Mouse (Mus musculus): Measurements from ENCODE around the gene Rab17. TPM values are rescaled to one million over a fixed set of nuclear protein-coding genes. Genes with fewer than 3 reads are reported as not detected.

The Rab17 gene
- polyA plus RNA-seq, 1 experiment from 2014 or later, result 0.94 TPM

DNA sequence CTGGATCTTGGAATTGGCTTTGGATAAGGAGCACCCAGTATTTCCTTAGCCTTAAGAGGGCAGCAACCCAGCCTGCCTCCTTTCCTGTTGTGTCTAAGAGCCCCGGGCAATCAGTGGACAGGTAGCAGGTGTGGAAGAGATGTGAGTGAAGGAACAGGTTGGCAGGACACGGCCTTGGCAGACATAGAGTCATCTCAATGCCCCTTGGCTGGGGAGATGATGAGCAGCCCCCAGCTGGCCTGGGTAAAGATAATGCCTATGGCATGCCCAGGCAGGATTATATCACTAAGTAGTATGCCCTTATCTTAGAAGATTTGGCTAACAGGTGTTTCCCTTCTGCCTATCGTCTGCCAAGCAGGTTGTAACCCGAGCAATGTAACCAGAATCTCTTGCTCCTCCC is 27.7 kb upstream of the Rab17 start:
- no peak for DNase-seq (ENCODE audit: low spot score)

DNA sequence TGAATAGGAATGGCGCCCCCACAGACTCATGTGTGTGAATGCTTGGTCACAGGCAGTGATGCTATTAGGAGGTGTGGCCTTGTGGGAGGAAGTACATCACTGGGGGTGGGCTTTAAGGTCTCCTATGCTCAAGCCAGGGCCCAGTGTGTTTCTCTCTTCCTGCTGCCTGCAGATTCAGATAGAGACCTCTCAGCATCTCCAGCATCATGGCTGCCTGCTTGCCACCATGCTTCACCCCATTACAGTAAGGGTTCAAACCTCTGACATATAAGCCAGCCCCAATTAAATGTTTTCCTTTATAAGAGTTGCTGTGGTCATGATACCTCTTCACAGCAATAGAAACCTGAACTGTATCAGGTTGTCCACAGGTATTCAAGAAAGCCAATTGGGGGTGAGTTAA is 26.5 kb upstream of the Rab17 start:
- no peak for DNase-seq (ENCODE audit: low spot score)

DNA sequence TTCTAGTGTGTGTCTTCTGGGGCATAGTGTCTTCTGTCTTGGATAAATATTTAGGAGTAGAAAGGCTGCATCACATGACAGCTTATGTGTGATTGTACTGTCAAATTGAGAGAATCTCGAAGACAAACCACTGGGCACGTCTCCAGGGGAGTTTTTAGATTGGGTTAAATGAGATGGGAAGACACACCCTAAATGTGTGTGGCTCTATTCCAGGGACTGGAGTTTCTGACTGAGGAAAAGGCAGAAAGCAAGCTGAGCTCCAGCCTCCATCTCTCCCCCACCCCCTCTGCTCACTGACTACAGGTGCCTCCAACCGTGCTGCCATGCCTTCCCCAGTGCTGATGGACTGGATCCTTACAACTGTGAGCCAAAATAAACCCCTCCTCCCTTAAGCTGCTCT is 11.9 kb upstream of the Rab17 start:
- DNase-seq (ENCODE audit: low spot score), result no peak

DNA sequence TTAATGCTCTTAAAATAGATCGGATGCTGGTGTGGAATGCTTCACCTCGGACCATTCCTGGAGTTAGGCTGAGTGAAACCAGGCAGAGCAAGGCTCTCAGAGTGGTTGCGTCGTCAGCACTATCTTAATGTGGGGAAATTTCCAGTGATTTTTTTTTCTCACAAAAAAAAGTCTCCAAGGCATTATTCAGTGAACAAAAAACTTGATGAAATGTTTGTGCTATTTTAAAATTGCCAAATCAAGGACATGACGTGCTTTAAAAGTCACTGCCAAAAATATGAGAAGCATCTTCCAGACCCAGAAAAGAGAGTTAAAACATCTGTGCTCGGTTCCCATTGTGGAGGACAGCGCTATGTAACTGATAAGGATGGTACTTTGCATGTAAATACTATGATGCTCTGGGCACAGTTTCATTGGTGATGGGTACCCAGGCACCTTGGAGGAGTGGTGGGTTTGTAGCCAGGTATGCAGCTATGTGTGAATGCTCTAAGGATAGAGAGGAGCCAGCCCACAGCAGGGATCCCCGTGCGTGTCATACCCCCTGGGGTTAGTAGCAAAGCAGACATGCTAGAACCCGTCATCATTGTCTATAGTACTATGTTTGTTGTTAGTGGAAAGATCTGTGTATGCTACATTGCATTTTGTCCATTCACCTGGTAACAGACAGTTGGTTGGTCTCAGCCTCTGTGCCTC is 11.3 kb upstream of the Rab17 start:
- no peak for DNase-seq (ENCODE audit: low spot score)

DNA sequence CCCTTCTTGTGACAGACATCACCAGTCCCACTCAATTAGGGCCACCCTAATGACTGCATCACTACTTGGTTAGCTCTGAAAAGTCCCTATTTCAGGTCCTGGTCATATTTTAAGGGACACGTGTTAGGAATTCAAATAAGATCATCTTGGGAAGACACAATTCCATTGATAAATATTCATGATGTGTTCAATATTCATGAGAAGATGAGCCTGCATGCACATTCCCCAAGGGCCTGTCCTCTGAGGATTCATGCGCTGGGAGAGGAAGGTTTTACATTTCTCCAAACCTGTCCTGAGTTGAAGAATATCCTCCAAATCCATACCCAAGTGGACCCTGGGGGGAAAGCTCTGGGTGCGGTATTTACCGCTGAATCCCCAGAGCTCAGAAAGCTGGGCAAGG is 6.5 kb upstream of the Rab17 start:
- DNase-seq (ENCODE audit: low spot score), result no peak

DNA sequence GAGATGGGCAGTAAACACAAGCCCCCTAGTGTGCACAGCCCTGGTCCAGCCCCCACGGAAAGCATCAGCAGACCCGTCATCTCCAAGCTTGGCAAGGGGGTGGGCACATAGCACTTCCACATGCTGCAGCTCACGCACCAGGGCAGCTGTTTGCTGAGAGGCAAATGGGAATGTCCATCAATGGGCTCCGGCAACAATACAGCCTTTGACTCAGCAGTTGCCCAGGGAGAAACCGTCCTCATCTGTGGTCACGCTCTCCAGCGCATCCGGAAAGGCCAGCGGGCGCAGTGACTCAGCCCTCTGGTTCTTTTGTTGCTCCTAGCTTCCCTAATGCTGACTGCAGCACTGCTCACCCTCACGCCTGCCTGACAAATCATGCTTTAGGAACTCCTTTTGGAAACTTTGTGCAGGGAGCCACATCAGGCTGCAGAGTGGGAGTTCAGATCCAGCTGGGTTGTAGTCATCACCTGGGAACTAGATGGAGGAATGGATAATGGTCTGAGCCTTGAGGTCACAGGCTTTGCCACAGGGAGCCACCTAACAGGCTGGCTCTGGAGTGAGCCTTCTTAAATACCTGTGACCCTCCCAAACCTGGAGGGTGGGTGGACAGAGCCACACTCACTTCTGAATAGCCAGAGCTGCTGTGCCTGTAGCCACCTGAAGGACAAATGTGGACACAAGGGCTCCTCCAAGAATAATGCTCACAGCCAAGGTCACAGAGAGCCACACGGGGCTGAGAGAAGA is 5.6 kb upstream of the Rab17 start:
- no peak for DNase-seq (ENCODE audit: low spot score)

DNA sequence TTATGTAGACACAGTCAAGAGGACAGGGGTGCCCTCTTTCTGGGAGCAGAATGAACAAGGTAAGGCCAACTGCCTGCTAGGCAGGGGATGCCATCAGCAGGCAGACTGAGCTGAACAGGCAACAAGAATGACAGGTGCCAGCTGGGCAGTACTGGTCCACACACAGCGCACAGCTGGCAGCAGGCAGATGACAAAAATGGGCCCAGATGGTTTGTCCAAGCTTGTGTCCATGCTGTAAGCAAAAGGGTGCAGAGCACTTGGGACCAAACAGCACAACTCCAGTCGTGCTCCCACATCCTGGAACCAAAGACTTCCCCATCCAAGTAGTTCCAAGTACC is 4.1 kb upstream of the Rab17 start:
- DNase-seq (ENCODE audit: low spot score), result no peak

DNA sequence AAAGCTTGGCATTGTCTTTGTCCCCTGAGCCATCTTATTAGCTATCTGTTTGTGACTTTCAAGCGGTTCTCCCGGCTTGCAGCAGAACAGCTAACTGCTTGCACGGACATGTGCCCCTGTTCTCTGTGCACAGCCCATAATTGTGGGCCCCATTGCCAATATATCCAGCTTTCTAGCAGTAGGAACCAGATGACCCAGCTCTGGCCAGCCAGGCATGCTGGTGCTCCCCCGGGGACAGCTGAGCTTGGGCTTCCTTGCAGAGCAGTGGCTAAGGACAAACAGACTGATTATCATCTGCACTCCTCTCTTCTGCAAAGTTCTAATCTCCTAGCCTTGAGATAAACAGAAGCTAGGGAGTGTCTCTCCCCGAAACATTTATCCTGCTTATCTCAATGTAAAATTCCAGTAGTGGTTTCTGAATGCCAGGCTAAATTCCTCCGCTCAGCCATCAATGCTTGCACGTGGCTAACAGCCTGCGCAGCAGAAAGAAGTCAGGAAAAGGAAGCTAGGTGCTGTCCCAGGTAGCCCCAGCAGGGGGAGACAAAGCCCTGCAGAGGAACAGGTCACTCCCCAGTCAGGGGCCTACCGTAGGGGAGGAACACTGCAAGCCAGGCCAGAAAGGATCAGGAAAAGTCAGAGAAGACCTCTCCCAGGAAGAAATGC is 3.6 kb upstream of the Rab17 start:
- DNase-seq (ENCODE audit: low spot score), result peak; percentile 81

DNA sequence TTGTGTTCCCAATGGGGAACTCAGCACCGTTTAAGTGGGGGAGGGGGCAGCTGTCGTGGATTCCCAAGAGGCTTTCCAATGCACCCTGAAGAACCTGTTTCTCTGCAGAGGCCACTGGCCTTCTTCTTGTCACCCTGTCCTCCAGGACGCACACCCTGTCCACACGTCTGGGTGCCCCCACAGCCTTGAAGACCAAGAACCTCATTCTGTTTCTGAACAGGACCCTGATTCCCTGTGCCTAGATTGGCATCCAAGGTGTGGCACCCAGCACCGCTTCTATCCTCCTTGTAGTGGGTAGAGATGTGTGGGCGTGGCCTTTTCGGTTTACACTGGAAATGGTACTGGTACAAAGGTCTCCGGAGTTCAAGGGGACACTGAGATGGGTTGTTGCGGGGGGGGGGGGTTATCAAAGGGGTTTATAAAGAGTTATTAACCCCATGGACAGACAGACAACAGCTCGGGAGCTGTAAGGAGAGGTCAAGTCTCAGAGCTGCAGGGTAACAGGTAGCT is 475 bp upstream of the Rab17 start:
- DNase-seq (ENCODE audit: low spot score), result no peak

DNA sequence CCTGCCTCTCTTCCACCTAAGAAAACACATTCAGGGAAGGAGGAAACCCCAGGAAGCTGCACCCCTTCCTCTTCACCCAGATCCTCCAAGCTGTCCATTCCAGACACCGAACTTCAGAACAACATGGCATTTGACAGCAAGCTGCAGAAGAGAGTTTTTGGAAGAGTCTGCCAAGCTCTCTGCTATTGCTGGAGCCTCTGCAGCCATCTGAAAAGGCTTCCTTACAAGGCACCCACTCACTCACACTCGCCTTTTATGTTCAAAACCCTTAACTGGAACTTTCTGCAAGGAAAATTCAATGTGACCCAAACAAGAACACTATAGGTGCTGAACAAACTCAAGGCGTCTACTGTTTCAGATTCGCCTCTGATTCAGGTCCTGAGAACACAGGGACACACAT is 812 bp downstream of the Rab17 start:
- DNase-seq (ENCODE audit: low spot score), result no peak

DNA sequence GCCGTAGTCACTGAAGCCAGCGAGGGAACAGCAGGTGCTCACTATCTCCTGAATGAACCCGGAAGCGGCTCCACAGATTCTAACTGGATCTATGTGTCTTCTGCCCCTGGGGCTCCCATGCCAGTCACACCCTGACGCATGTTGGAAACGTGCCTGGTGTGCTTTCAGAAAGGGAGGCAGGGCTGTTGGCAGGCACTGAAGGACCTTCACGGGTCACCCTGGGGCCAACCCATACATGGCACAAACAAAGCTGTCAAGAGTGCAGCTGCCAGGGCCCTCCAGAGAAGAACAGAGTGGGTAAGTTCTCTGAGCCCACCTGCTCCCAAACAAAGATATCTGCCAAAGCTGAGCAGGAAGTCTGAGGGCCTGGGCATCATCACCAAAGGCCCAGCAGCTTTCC is 1.9 kb downstream of the Rab17 start:
- no peak for DNase-seq (ENCODE audit: low spot score)

DNA sequence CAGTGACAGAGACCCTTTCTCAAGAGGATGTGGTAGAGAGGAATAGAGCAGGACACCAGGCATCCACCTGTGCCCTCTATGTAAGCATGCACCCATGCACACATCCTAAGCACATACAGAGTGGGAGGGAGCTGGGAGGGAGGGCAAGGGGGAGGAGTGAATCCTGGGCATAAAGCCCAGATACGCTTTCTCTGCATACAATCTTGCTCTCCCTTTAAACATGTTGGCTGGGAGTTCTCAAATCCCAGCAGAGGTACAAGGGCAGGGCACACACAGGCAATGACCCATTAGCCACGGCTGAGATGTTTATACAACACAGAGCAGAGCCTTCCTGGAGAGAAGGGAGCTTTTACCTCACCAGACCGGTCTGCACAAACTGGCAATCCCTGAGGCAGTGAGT is 6.5 kb downstream of the Rab17 start:
- no peak for DNase-seq (ENCODE audit: low spot score)

DNA sequence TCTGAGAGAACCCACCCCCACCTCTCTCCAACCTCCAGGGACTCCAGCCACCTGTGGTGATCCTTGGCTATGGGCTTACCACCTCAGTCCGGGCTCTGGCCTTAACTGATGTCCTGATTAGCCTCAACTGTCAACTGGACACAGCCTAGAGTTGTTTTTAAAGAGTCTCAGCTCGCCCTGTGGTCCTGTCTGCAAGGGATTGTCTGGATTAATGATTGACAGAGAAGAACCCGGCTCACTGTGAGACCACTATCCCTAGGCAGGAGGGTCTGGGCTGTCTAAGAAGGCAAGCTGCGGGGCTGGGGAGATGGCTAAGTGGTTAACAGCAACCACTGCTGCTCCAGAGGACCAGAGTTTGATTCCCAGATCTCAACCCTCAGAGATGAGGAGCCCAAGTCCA is 6.9 kb downstream of the Rab17 start:
- no peak for DNase-seq (ENCODE audit: low spot score)

DNA sequence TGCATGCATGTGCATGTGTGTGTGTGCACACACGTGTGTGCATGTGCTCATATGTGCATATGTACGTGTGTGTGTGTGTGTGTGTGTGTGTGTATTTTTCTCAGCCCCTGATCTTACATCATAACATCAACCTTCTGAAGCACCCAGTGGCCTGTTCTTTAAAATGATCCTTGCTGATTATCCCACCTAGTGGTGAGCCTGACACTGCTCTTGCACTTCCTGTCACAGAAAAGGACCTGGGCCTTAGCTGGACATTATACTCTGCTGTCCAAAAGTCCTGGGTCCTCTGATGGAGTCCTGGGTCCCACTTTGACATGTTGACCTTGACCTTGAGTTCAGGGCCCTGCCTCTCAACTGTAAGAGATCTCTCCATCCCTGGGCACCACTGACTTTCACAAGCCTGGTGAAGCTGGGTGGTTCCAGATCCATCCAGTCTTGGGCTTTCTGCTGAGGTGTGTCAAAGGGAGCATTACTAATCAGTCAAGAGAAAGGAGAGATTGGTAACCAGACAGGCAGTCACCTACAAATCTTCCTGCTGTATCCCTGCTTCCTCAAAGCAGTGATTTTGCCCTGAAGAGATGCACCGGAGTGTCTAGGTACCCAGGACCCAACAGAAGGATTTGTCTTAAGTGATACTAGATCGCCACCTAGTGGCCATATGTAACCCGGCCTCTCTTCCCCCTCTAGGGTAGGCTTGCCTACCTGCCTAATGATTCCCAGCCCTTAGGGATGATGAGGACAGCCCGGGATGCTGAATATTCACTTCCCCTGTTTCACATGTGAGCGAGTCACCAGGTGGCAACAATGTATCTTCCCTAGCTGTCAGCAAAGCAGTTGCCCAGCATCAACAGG is 13.0 kb downstream of the Rab17 start:
- DNase-seq (ENCODE audit: low spot score), result peak; percentile 77

DNA sequence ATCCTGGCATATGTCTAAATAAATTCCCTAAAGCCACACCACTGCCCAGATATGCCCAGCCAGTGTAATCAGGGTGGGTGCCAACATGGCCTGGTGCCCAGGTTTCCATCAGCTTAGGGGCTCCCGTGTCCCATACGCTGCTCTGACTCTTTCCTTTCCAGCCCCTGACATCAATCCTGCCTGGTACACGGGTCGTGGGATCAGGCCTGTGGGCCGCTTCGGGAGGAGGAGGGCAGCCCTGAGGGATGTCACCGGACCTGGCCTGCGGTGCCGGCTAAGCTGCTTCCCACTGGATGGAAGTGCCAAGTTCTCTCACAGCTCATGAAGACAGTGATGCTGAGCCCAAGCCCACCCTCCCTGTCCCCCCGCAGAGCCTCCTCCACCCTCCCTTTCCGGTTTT is 15.8 kb downstream of the Rab17 start:
- DNase-seq (ENCODE audit: low spot score), result no peak

DNA sequence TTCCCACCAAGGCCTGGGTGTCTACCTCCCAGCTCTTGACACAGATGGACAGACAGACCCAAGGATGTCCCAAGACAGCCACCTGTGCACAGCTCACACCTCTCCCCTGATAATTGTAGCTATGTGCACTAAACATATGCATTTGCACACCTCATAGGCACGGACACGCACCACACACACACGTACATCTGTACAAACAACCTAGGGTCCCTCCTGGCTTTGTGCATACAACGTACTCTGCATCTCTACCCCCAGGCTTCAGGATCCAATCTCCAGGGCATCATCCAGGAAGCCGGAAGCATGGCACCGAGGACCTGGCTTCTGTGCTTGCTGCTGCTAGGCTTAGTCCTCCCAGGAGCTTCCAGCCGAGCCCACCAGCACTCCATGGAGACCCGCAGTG is 16.7 kb downstream of the Rab17 start, which contains the start of gene Prlh:
TSS of gene Prlh (plus strand) at position 301 of the 400 bp plus-strand sequence.
- no peak for DNase-seq (ENCODE audit: low spot score)

DNA sequence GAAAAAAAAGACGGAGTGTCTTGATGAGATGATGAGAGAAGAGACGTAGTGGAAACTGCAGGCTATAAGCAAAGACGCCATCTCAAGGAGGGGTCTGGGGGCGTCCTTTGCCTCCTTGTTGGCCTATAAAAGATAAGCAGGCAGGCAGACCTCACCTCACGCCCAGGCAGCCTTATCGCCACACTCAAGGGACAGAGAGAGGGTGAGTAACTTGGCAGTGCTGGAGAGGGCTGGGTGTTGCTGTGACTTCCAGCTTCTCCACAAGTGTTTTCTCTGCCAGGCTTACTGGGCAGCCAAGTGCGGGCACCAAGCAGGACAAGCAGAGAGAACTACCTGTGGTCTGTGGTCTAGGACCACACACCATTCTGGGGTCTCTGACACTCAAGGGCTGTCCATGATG is 17.8 kb downstream of the Rab17 start:
- no peak for DNase-seq (ENCODE audit: low spot score)

DNA sequence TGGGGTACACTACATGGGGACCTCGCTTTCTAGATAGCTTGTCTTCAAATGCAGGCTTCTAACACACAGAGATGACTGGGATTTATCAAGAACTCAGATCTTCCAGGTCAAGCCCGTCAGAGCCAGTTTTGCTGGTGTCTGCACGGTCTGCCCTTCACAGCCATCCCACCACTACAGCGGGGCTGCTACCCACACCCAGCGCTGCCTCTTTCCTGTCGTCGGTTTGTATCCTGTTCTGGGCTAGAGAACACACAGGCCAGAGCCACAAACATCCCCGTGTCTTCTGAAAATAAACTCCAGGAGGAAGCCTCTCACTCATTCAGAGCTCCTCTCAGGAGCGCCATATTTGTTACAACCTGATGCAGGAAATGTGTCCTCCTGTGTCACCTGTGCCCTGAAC is 20.2 kb downstream of the Rab17 start:
- DNase-seq (ENCODE audit: low spot score), result peak; percentile 38

DNA sequence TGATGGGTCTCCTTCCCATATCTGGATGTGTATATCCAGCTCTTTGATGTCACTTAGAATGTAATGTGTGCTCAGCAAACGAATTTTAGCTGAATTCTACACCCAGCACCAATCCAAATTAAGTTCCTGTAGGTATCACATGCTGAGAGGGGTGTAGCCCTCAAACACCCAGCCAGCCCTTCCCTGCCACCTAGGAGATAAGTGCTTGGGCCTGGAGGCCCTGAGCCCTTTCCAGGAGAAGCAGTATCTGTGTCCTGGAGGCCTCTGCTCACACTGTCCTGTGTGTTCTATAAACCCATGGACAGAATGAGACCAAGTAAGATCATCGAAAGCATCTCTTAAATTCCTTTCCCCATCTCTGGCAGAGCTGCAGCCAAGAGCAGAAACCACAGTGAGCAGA is 22.2 kb downstream of the Rab17 start:
- DNase-seq (ENCODE audit: low spot score), result no peak

DNA sequence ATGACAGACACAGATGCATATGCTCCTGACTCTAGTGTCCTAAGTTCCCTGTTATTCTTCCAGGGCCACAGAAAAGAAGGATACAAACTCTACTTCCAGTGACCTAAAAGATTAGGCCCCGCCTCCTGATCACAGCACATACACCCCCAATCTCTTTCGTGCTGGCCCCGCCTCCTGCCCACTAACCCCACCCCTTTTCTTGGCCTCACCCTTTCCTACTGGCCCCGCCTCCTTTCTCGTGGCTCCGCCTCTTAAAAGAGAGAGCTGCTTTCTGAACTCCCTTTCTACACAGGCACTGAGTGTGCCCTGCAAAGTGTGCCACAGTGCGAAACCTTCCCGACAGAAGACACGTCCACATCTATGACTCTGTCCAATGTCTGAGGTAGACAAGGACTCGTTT is 24.3 kb downstream of the Rab17 start:
- DNase-seq (ENCODE audit: low spot score), result no peak

DNA sequence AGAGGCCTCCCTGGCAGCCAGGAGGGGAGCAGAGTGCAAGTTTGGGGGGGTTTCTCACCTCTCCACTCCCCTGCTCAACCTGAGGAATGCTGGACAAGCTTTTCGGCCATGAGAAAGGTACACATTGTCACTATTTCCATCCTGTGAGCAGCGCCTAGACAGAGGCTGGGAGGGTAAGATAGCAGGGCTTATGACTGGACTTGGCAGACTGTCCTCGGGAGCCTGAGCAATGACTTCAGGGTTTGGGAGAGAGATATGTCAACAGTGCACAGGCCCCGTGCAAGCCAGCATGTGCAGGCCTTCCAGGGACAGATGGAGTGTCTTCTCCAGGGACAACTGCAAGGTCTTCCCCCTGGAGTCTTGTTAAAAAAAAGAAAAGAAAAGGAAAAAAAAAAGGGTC is 29.5 kb downstream of the Rab17 start:
- DNase-seq (ENCODE audit: low spot score), result no peak

DNA sequence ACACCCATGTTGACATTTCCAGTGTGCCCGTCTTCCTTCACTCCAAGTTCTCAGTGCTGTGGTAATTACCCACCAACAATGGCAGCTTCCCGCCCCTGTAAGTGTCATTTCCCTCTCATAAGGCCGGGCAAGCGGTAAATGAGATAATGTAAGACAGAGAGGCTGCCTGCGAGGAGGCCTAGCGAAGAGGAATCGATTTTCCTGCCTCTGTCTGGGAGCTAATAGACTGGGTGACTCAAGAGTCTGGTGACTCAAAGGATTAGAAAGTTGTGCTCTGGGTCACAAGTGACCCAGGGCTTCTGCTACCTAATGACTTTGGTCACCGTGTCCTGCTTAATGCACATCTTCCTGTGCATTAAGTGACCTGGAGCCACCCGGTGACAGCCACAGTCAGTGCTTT is 32.5 kb downstream of the Rab17 start:
- DNase-seq (ENCODE audit: low spot score), result no peak

Data from thymus, postnatal 0 days (tissue).